Mouse (Mus musculus): ENCODE results near the gene Spsb4. TPM values are rescaled to one million over a fixed set of nuclear protein-coding genes. Genes with fewer than 3 reads are reported as not detected.

The Spsb4 gene
- total and polyA plus RNA-seq, 3 experiments, result not detected

DNA sequence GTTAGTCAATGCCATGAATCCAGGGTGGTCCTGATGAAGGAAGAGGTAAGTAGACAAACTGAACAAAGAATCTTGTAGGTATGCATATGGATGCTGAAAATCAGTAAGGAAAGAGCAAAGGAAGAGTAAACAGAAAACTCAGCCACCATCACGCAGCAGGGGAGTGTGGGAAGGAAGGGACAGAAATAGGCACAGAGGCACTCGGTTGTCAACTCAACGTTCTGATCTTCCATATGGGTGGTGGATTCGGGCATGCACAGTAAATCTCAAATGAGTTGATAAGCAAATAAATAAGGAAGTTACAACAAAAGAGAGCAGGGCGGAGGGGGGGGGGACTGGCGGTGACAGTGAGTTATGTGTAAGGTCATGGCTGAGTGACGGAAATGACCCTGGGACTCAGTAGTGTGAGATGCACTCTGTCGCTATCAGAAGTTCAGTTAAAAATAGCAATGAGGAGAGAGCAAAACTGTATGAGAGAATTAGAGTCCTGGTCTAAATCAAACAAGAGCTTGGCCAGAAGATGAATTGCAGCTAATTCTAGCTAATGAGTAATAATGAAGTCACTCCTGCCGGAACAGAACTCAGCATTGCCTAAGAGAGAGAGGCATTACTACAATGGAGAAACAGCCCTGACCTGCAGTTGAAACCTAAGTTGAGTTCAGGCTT, 66.2 kb downstream of the Spsb4 start:
- H3K27me3 ChIP-seq (ENCODE audit: control insufficient read depth in 1 of 2, insufficient read depth in 2 of 2, low read length in 2 of 2), result no peaks in the 10 kb centered on the region
- no peak for DNase-seq (ENCODE audit: low read depth, low spot score)
- no peaks in the 10 kb centered on the region for H3K4me1 ChIP-seq (ENCODE audit: control insufficient read depth in 1 of 2, insufficient read depth in 2 of 2, low read length in 2 of 2)
- no peak overlapping the region for H3K27ac ChIP-seq (ENCODE audit: control insufficient read depth, low read depth, low read length)
- TF ChIP-seq ELF1 (IDR thresholded peaks at IDR 0.05; ENCODE audit: low read depth, low read length), result no peak
- TF ChIP-seq MYC (IDR thresholded peaks at IDR 0.05; ENCODE audit: low read depth, low read length), result no peak
- no peak for TF ChIP-seq E2F4 (IDR thresholded peaks at IDR 0.05; ENCODE audit: borderline replicate concordance, low read depth, low read length)
- TF ChIP-seq MYB (IDR thresholded peaks at IDR 0.05; ENCODE audit: low read depth, low read length), result no peak
- no peak for TF ChIP-seq POLR2A (IDR thresholded peaks at IDR 0.05; ENCODE audit: control insufficient read depth in 1 of 2, insufficient read depth in 1 of 2, low read depth in 1 of 2, low read length in 2 of 2, poor library complexity in 1 of 2)
- TF ChIP-seq ZKSCAN1 (IDR thresholded peaks at IDR 0.05; ENCODE audit: low read depth, low read length), result no peak
- TF ChIP-seq KAT2A (conservative IDR thresholded peaks at IDR 0.05; ENCODE audit: low read depth, low read length), result no peak
- TF ChIP-seq JUND (IDR thresholded peaks at IDR 0.05; ENCODE audit: low read depth, low read length), result no peak
- TF ChIP-seq ZMIZ1 (IDR thresholded peaks at IDR 0.05; ENCODE audit: low read depth, low read length), result no peak
- TF ChIP-seq GABPA (IDR thresholded peaks at IDR 0.05; ENCODE audit: low read depth, low read length), result no peak
- TF ChIP-seq TCF12 (IDR thresholded peaks at IDR 0.05; ENCODE audit: low read depth, low read length), result no peak
- no peak for TF ChIP-seq RCOR1 (IDR thresholded peaks at IDR 0.05; ENCODE audit: low read depth, low read length)
- no peak for TF ChIP-seq ETS1 (IDR thresholded peaks at IDR 0.05; ENCODE audit: low read depth, low read length)
- no peak for TF ChIP-seq SMC3 (IDR thresholded peaks at IDR 0.05; ENCODE audit: low read depth, low read length)
- TF ChIP-seq MEF2A (IDR thresholded peaks at IDR 0.05; ENCODE audit: extremely low read depth, insufficient replicate concordance, low read depth, low read length, poor library complexity, severe bottlenecking), result no peak
- TF ChIP-seq POLR2AphosphoS2 (IDR thresholded peaks at IDR 0.05; ENCODE audit: low read length), result no peak
- no peak for TF ChIP-seq TAL1 (IDR thresholded peaks at IDR 0.05; ENCODE audit: low read length)
- TF ChIP-seq TBP (IDR thresholded peaks at IDR 0.05; ENCODE audit: low read depth, low read length), result no peak
- no peak overlapping the region for H3K4me3 ChIP-seq (ENCODE audit: control insufficient read depth in 1 of 2, insufficient read depth in 1 of 2, low read depth in 2 of 2, low read length in 2 of 2)
- H3K36me3 ChIP-seq (ENCODE audit: control insufficient read depth in 1 of 2, insufficient read depth in 2 of 2, low read length in 2 of 2), result no peaks in the 10 kb centered on the region
- H3K79me2 ChIP-seq (ENCODE audit: control insufficient read depth, insufficient read depth, low read length, poor library complexity), result no peaks in the 10 kb centered on the region
- H3K9ac ChIP-seq (ENCODE audit: control insufficient read depth, low read depth, low read length, poor library complexity, severe bottlenecking), result no peak overlapping the region
- H3K9me3 ChIP-seq (replicated peaks; ENCODE audit: insufficient read depth, low read length), result no peaks in the 10 kb centered on the region

DNA sequence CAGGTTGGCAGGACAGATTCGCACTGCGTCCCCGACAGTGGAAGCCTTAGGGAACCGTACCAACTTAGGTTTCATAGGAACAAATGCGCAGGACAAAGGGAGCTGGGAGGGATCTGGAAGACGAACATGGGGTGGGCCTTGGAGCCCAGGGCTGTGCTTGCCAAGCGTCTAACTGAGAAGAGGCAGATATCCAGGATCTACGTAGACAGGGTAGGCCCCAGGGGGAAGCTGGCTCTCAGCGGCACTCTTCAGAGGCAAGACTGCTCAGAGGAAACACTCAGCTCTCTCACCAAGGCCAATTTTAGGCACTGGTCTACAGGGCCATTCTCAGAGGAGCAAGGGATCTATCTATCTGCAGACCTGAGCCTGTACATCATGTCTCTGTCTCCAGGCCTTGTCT, 69.1 kb downstream of the Spsb4 start:
- TF ChIP-seq MYB (IDR thresholded peaks at IDR 0.05; ENCODE audit: low read depth, low read length), result no peak
- TF ChIP-seq RAD21 (IDR thresholded peaks at IDR 0.05; ENCODE audit: low read depth, low read length), result no peak
- no peak for TF ChIP-seq NRF1 (IDR thresholded peaks at IDR 0.05; ENCODE audit: insufficient read depth, low read depth, low read length, poor library complexity, severe bottlenecking)
- no peak for TF ChIP-seq CHD2 (IDR thresholded peaks at IDR 0.05; ENCODE audit: low read length)
- TF ChIP-seq SMC3 (IDR thresholded peaks at IDR 0.05; ENCODE audit: low read depth, low read length), result no peak
- no peak for TF ChIP-seq CTCF (IDR thresholded peaks at IDR 0.05 in 2 of 3, conservative IDR thresholded peaks at IDR 0.05 in 1 of 3; ENCODE audit: control insufficient read depth in 1 of 3, insufficient read depth in 1 of 3, low read depth in 2 of 3, low read length in 3 of 3, poor library complexity in 1 of 3, severe bottlenecking in 1 of 3)
- Histone ChIP-seq H3K4me1 (ENCODE audit: control insufficient read depth in 1 of 2, insufficient read depth in 2 of 2, low read length in 2 of 2) (no peaks in the 10 kb centered on the region), H3K36me3 (ENCODE audit: control insufficient read depth in 1 of 2, insufficient read depth in 2 of 2, low read length in 2 of 2) (no peaks in the 10 kb centered on the region), H3K27me3 (ENCODE audit: control insufficient read depth in 1 of 2, insufficient read depth in 2 of 2, low read length in 2 of 2) (no peaks in the 10 kb centered on the region), H3K9me3 (replicated peaks; ENCODE audit: insufficient read depth, low read length) (no peaks in the 10 kb centered on the region), H3K4me3 (ENCODE audit: control insufficient read depth in 1 of 2, insufficient read depth in 1 of 2, low read depth in 2 of 2, low read length in 2 of 2) (no peak overlapping the region), H3K79me2 (ENCODE audit: control insufficient read depth, insufficient read depth, low read length, poor library complexity) (no peaks in the 10 kb centered on the region), H3K27ac (ENCODE audit: control insufficient read depth, low read depth, low read length) (no peak overlapping the region), H3K9ac (ENCODE audit: control insufficient read depth, low read depth, low read length, poor library complexity, severe bottlenecking) (no peak overlapping the region)
- DNase-seq (ENCODE audit: low read depth, low spot score), result no peak

All from MEL (cell line).